Mouse (Mus musculus): ENCODE measurements at regions not wholly inside any gene's neighbourhood (a gene's known extent, or its start where the extent isn't known, plus 50 kb on each side); places are given as distances from the start of the nearest gene placed in this dataset.
A peak's percentile ranks its signal among the peaks of the same experiment; 100 is the strongest.

- Histone ChIP-seq H3K27me3 (ENCODE audit: control insufficient read depth in 1 of 2, insufficient read depth in 2 of 2, low read length in 2 of 2) (no peaks in the 10 kb centered on the region), H3K9me3 (replicated peaks; ENCODE audit: insufficient read depth, low read length) (no peaks in the 10 kb centered on the region), H3K4me1 (ENCODE audit: control insufficient read depth in 1 of 2, insufficient read depth in 2 of 2, low read length in 2 of 2) (no peaks in the 10 kb centered on the region), H3K4me3 (ENCODE audit: control insufficient read depth in 1 of 2, insufficient read depth in 1 of 2, low read depth in 2 of 2, low read length in 2 of 2) (no peak overlapping the region), H3K9ac (ENCODE audit: control insufficient read depth, low read depth, low read length, poor library complexity, severe bottlenecking) (no peak overlapping the region), H3K27ac (ENCODE audit: control insufficient read depth, low read depth, low read length) (no peak overlapping the region), H3K36me3 (ENCODE audit: control insufficient read depth in 1 of 2, insufficient read depth in 2 of 2, low read length in 2 of 2) (no peaks in the 10 kb centered on the region), H3K79me2 (ENCODE audit: control insufficient read depth, insufficient read depth, low read length, poor library complexity) (no peaks in the 10 kb centered on the region)
- no peak for DNase-seq (ENCODE audit: low read depth, low spot score)
- no peak for TF ChIP-seq ZC3H11A (IDR thresholded peaks at IDR 0.05; ENCODE audit: low read depth, low read length)
- no peak for TF ChIP-seq MYB (IDR thresholded peaks at IDR 0.05; ENCODE audit: low read depth, low read length)
- TF ChIP-seq EP300 (IDR thresholded peaks at IDR 0.05; ENCODE audit: low read depth in 1 of 2, low read length in 2 of 2): no peak
- TF ChIP-seq JUND (IDR thresholded peaks at IDR 0.05; ENCODE audit: low read depth, low read length): no peak
- TF ChIP-seq POLR2AphosphoS2 (IDR thresholded peaks at IDR 0.05; ENCODE audit: low read length): no peak
- no peak for TF ChIP-seq NELFE (IDR thresholded peaks at IDR 0.05; ENCODE audit: low read depth, low read length)
- no peak for TF ChIP-seq CHD2 (IDR thresholded peaks at IDR 0.05; ENCODE audit: low read length)
- no peak for TF ChIP-seq USF1 (IDR thresholded peaks at IDR 0.05; ENCODE audit: low read depth, low read length)
- TF ChIP-seq SMC3 (IDR thresholded peaks at IDR 0.05; ENCODE audit: low read depth, low read length): no peak
- TF ChIP-seq RAD21 (IDR thresholded peaks at IDR 0.05; ENCODE audit: low read depth, low read length): no peak
- TF ChIP-seq CHD1 (IDR thresholded peaks at IDR 0.05; ENCODE audit: low read depth, low read length): no peak
- TF ChIP-seq ZMIZ1 (IDR thresholded peaks at IDR 0.05; ENCODE audit: low read depth, low read length): no peak
- TF ChIP-seq ELF1 (IDR thresholded peaks at IDR 0.05; ENCODE audit: low read depth, low read length): no peak
- no peak for TF ChIP-seq MAFK (IDR thresholded peaks at IDR 0.05; ENCODE audit: borderline replicate concordance, low read depth, low read length)
- TF ChIP-seq ETS1 (IDR thresholded peaks at IDR 0.05; ENCODE audit: low read depth, low read length): no peak
- TF ChIP-seq GATA1 (IDR thresholded peaks at IDR 0.05; ENCODE audit: low read depth, low read length): no peak
Observed at GRCm38 (mm10) chr14:68762916-68763315, 531.2 kb downstream of the Synb start.

- Histone ChIP-seq H3K36me3 (ENCODE audit: control insufficient read depth in 1 of 2, insufficient read depth in 2 of 2, low read length in 2 of 2) (no peaks in the 10 kb centered on the region), H3K9me3 (replicated peaks; ENCODE audit: insufficient read depth, low read length) (no peaks in the 10 kb centered on the region), H3K27me3 (ENCODE audit: control insufficient read depth in 1 of 2, insufficient read depth in 2 of 2, low read length in 2 of 2) (no peaks in the 10 kb centered on the region), H3K9ac (ENCODE audit: control insufficient read depth, low read depth, low read length, poor library complexity, severe bottlenecking) (no peak overlapping the region), H3K27ac (ENCODE audit: control insufficient read depth, low read depth, low read length) (no peak overlapping the region), H3K79me2 (ENCODE audit: control insufficient read depth, insufficient read depth, low read length, poor library complexity) (no peaks in the 10 kb centered on the region), H3K4me1 (ENCODE audit: control insufficient read depth in 1 of 2, insufficient read depth in 2 of 2, low read length in 2 of 2) (no peaks in the 10 kb centered on the region), H3K4me3 (ENCODE audit: control insufficient read depth in 1 of 2, insufficient read depth in 1 of 2, low read depth in 2 of 2, low read length in 2 of 2) (no peak overlapping the region)
- DNase-seq (ENCODE audit: low read depth, low spot score): peak; percentile 1
- no peak for TF ChIP-seq ZNF384 (IDR thresholded peaks at IDR 0.05; ENCODE audit: low read depth, low read length)
- no peak for TF ChIP-seq CHD1 (IDR thresholded peaks at IDR 0.05; ENCODE audit: low read depth, low read length)
- no peak for TF ChIP-seq TCF12 (IDR thresholded peaks at IDR 0.05; ENCODE audit: low read depth, low read length)
- TF ChIP-seq POLR2AphosphoS5 (IDR thresholded peaks at IDR 0.05; ENCODE audit: borderline replicate concordance, low read depth, low read length): no peak
- TF ChIP-seq USF2 (IDR thresholded peaks at IDR 0.05; ENCODE audit: borderline replicate concordance in 1 of 2, insufficient read depth in 1 of 2, low read depth in 1 of 2, low read length in 2 of 2): no peak
Observed at GRCm38 (mm10) chr14:68744661-68745060, 549.4 kb downstream of the Synb start.

Data from MEL (cell line).